Mouse (Mus musculus) hindbrain, embryonic 12.5 days (tissue): ENCODE results near the gene Kifc1. TPM values are rescaled to one million over a fixed set of nuclear protein-coding genes. Genes with fewer than 3 reads are reported as not detected.

Experiments
- ATAC-seq: fragments of 200-750 bp; cut with Nextera tagmentation; 2 replicates; pipeline ENCODE4 v1.8.0; 2017; ENCODE audit warnings: moderate TSS enrichment; ENCODE audit not compliant: low FRiP score
- H3K27ac ChIP-seq: fragments of 300-500 bp; sonication (generic); 2 replicates; pipeline ENCODE4 v1.5.1; 2016; ENCODE audit warnings: mild to moderate bottlenecking
- H3K27me3 ChIP-seq: fragments of 300-500 bp; sonication (generic); 2 replicates; pipeline ENCODE4 v1.6.1; 2016; ENCODE audit warnings: mild to moderate bottlenecking
- H3K36me3 ChIP-seq: fragments of 300-500 bp; sonication (generic); 2 replicates; pipeline ENCODE4 v1.6.1; 2016; ENCODE audit warnings: mild to moderate bottlenecking
- H3K4me1 ChIP-seq: fragments of 300-500 bp; sonication (generic); 2 replicates; pipeline ENCODE4 v1.6.1; 2016
- H3K4me2 ChIP-seq: fragments of 300-500 bp; sonication (generic); replicated peaks from 2 replicates; pipeline ENCODE4 v1.6.1; 2016; ENCODE audit warnings: mild to moderate bottlenecking
- H3K4me3 ChIP-seq: fragments of 300-500 bp; sonication (generic); 2 replicates; pipeline ENCODE4 v1.5.1; 2016; ENCODE audit warnings: mild to moderate bottlenecking
- H3K9ac ChIP-seq: fragments of 300-500 bp; sonication (generic); 2 replicates; pipeline ENCODE4 v1.6.1; 2016; ENCODE audit warnings: mild to moderate bottlenecking, moderate library complexity
- H3K9me3 ChIP-seq: fragments of 300-500 bp; sonication (generic); replicated peaks from 2 replicates; pipeline ENCODE4 v1.6.1; 2016; ENCODE audit warnings: mild to moderate bottlenecking
- WGBS: fragments of 180-500 bp; shearing (Covaris S2); methylation state at CpG from one replicate; pipeline ENCODE4 v1.1.7; 2016; 5-methylcytosine and 5-hydroxymethylcytosine counted together
- microRNA-seq: library from miRNA; unstranded; fragments of <30 nt; microRNA quantifications from one replicate; pipeline ENCODE4, GENCODE M21; 2017
- polyA plus RNA-seq: library from polyadenylated mRNA; unstranded; fragments of >200 nt; fragmentation: Nextera tagmentation; extraction: Ambion mirVana; gene quantifications from 2 replicates; pipeline ENCODE4 v1.2.1, GENCODE M21; 2016

The Kifc1 gene
- polyA plus RNA-seq, 1 experiment from 2014 or later, result 3.2 TPM

DNA sequence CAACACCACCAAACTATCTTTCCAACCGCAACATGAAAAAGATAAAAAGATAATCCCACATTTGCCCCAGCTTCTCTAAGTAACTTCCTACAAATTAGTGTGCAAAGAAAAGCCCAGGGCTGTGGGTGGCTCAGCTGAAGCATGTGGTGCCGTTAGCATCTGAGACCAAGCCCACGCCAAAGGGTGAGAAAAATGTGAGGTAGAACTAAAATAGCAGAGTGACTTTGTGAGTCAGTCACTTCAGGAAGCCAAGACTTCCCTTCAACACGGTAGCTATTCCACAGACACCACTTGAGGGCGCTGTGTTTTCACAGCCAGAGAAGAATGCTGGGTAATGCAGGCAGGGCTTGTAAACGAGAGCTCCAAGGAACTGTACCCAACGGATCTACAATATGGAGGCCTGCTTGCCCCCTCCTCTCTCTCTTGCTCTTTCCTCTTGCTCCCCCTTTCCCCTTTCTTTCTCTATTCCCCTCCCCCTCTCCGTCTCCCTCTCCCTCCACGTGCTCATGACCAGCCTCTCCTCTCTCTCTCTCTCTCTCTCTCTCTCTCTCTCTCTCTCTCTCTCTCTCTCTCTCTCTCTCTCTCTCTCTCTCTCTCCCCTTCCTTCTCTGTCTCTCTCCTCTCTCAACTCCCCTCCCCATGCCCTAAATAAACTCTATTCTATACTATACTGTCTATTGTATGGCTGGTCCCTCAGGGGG, 25.0 kb downstream of the Kifc1 start:
- no peaks in the 10 kb centered on the region for H3K9me3 ChIP-seq
- H3K27me3 ChIP-seq, result no peaks in the 10 kb centered on the region
- no peak overlapping the region for H3K9ac ChIP-seq
- H3K36me3 ChIP-seq, result no peaks in the 10 kb centered on the region
- 34% methylated on average over 9 of the region's 9 CpGs for WGBS
- no peak overlapping the region for H3K27ac ChIP-seq
- H3K4me3 ChIP-seq, result no peak overlapping the region
- no peak for ATAC-seq
- H3K4me1 ChIP-seq, result no peaks in the 10 kb centered on the region
- no peak overlapping the region for H3K4me2 ChIP-seq

DNA sequence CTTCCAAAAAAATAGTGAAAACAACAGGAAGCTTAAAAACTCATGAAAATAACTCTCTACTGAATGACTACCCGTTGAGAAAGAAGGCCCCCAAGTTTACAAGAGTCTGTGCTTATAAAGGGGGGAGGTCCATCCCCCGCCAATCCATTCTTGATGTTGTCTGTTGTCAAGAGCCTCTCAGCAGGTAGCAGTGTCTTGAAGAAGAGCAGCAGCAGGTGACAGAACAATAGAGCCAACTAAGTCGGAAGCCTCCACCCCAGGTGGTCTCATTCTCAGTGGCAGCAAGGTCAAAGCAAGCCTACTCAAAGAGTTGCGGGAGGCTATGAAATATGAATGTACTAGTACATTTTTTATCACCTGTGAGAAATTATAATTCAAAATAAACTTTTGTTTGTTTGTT, 32.6 kb downstream of the Kifc1 start:
- no peaks in the 10 kb centered on the region for H3K27me3 ChIP-seq
- ATAC-seq, result no peak
- no peaks in the 10 kb centered on the region for H3K9me3 ChIP-seq

DNA sequence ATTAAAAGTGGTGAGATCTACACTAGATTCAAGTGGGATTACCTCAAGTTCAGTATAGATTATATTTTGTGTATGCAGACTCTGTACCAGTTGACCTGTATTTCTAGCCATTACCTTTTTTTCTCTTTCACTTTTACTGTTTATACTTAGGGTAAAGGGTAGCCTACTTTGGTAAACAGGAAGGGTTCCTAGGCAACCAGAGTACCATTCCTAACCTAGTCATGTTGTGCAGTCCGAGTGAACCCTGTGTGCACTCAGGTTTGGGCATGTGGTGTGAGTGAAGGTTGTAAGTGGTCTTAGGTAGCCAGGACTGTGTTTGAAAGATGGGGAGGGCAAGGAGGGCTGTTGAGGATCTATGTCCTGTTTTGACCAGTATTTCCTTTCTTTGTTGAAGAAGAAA, 39.1 kb downstream of the Kifc1 start:
- H3K36me3 ChIP-seq, result peaks cover 25% of the 10 kb centered on the region
- no peak overlapping the region for H3K4me2 ChIP-seq
- ATAC-seq, result no peak
- H3K9ac ChIP-seq, result no peak overlapping the region
- no peaks in the 10 kb centered on the region for H3K9me3 ChIP-seq
- no peaks in the 10 kb centered on the region for H3K27me3 ChIP-seq
- no peak overlapping the region for H3K4me3 ChIP-seq
- no peaks in the 10 kb centered on the region for H3K4me1 ChIP-seq
- H3K27ac ChIP-seq, result no peak overlapping the region
- WGBS, result 68% methylated on average over 1 of the region's 1 CpGs

More for the DNA sequence above, 32.6 kb downstream of the Kifc1 start:
- Histone ChIP-seq H3K9ac (no peak overlapping the region), H3K4me2 (no peak overlapping the region), H3K36me3 (no peaks in the 10 kb centered on the region), H3K4me1 (no peaks in the 10 kb centered on the region), H3K4me3 (no peak overlapping the region), H3K27ac (no peak overlapping the region)
- WGBS, result 57% methylated on average over 4 of the region's 4 CpGs

DNA sequence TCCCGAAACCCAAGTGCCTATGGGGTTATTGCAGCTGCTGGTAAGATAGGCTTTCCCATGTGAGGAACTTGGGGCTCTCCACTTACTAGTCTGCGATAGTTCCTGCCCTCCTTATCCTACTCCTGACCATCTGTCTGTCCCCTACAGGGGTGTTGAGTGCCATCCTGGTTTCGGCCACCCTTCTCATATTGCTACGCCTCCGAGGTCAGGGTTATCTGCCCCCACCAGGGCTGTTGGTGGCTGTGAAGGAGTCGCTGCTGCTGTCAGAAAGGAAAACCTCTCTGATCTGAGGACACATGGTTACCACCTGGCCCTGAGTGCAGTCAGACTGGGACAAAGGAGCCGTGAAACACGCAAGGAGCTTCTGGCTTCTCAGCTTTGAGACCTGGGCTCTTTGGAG, 42.3 kb downstream of the Kifc1 start:
- no peak overlapping the region for H3K4me3 ChIP-seq
- ATAC-seq, result no peak
- WGBS, result 84% methylated on average over 8 of the region's 8 CpGs
- H3K36me3 ChIP-seq, result peaks cover 25% of the 10 kb centered on the region
- peaks cover 15% of the 10 kb centered on the region for H3K4me1 ChIP-seq
- no peak overlapping the region for H3K9ac ChIP-seq
- no peaks in the 10 kb centered on the region for H3K27me3 ChIP-seq
- no peak overlapping the region for H3K27ac ChIP-seq
- no peaks in the 10 kb centered on the region for H3K9me3 ChIP-seq
- H3K4me2 ChIP-seq, result no peak overlapping the region

DNA sequence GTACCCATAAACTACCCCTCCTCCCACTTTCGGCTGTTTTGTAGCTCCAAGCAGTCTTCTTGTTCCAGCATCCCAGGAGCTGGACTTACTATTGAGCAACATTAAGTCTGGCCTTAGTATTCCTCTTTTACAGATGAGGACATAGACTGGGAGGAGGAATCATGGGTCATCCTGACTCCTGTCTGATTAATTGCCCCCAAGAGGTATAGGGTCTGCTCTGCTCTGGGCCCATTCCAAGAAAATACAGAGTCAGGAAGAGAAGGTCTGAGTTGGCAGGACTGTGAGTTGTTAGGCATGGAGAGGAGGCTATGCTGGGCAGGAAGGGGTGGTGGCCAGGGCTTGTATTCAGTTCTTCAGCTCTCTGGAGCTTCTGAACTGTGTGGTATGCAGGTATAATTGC, 46.3 kb downstream of the Kifc1 start:
- Histone ChIP-seq H3K36me3 (peaks cover 23% of the 10 kb centered on the region), H3K4me1 (peaks cover 15% of the 10 kb centered on the region), H3K9ac (peak overlapping the region; percentile 81; the same call in 1 of the 2 replicates), H3K27me3 (no peaks in the 10 kb centered on the region), H3K4me3 (peak overlapping the region; percentile 90), H3K27ac (no peak overlapping the region), H3K9me3 (no peaks in the 10 kb centered on the region), H3K4me2 (peak overlapping the region; percentile 95)
- WGBS, result 87% methylated on average over 1 of the region's 1 CpGs
- no peak for ATAC-seq

DNA sequence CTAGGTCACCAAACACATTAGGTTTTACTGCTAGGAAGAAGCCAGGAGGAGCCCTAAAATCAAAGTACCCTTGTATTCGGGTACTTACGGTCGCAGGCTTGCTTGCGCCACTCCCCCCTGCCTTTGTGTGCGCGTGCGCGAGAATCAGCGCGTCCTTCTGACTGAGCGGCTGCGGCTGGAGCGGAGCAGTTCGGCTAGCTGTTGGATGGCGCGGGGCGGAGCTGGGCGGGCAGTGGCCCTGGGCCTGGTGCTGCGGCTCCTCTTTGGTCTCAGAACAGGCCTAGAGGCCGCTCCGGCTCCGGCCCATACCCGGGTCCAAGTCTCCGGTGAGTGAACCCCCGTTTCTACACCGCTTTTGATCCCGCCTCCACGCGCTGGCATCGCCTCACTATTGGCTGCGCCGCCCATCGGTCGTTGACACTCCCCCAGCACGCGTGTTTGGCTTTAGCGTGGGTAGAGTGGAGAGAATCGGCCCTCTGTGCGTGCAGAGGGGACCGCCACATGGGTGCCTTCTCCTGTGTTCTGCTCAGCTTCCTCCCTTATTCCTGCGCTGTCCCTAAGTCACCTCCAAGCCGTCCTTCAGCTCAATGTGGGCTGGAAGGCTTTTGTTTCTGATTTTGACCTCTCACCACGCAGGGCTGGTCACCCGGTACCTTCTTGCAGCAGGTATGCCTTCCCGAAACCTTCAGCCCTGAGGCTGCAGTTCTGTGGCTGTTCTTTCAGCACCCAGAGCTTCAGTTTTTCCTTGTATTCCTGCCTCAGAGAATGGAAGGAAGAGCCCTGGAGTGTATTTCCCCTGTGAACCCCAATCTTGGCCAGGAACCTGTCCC, 47.3 kb downstream of the Kifc1 start, which contains the start of gene Cd320:
Cd320 (plus strand) TSS at position 126 of the 830 bp plus-strand sequence.
- Histone ChIP-seq H3K4me1 (peaks cover 15% of the 10 kb centered on the region), H3K27ac (peak within 1 kb of the TSS; percentile 86), H3K27me3 (no peaks in the 10 kb centered on the region), H3K9ac (peak within 1 kb of the TSS; percentile 81), H3K4me2 (peak within 1 kb of the TSS; percentile 95), H3K9me3 (no peaks in the 10 kb centered on the region), H3K36me3 (peaks cover 25% of the 10 kb centered on the region), H3K4me3 (peak within 1 kb of the TSS; percentile 90)
- peak; percentile 94 for ATAC-seq
- under 1% methylated on average over 45 of the region's 45 CpGs for WGBS

DNA sequence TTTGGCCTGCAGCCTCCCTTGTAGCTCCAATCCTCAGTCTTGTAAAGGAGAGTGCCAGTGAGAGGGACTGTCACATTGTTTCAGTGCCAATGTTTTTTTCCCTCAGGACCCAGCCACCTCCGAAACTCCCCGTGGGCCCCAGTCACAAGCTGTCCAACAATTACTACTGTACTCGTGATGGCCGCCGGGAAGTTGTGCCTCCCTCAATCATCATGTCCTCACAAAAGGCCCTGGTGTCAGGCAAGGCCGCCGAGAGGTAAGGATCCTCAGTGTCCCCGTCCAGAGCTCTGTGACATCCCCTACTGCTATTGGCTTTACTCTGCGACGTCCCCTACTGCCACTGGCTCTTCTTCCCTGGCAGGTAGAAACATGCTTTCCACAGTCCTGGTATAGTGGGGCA, 60.9 kb downstream of the Kifc1 start:
- peaks cover 61% of the 10 kb centered on the region for H3K36me3 ChIP-seq

DNA sequence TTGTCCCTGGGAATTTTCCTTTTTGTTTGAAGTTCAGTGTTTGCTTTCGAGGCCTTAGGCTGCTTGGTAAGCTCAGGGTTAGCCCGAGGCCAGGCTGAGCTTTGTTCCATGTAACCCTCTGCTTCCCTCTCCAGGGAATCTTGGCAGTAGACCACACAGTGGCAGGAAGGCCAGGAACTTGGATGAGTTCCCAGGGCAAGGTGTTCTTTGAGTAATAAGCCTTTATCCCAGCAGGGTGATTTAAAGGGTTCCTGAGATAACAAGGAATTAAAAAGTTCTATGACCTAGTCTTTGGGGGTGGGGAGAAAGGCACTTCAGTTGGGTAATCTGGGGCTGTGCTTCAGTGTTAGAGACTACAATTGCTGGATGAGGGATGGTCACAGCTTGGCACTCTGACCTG, 61.6 kb downstream of the Kifc1 start:
- Histone ChIP-seq H3K4me2 (no peak overlapping the region), H3K27me3 (no peaks in the 10 kb centered on the region), H3K9me3 (no peaks in the 10 kb centered on the region), H3K9ac (no peak overlapping the region), H3K4me1 (peaks cover 9% of the 10 kb centered on the region), H3K36me3 (peaks cover 54% of the 10 kb centered on the region), H3K4me3 (no peak overlapping the region), H3K27ac (no peak overlapping the region)
- 78% methylated on average over 2 of the region's 2 CpGs for WGBS
- ATAC-seq, result no peak

More for the DNA sequence above, 60.9 kb downstream of the Kifc1 start:
- Histone ChIP-seq H3K4me2 (no peak overlapping the region), H3K27ac (no peak overlapping the region), H3K9ac (no peak overlapping the region), H3K27me3 (no peaks in the 10 kb centered on the region), H3K9me3 (no peaks in the 10 kb centered on the region), H3K4me3 (no peak overlapping the region), H3K4me1 (peaks cover 9% of the 10 kb centered on the region)
- WGBS, result 90% methylated on average over 10 of the region's 10 CpGs
- no peak for ATAC-seq

DNA sequence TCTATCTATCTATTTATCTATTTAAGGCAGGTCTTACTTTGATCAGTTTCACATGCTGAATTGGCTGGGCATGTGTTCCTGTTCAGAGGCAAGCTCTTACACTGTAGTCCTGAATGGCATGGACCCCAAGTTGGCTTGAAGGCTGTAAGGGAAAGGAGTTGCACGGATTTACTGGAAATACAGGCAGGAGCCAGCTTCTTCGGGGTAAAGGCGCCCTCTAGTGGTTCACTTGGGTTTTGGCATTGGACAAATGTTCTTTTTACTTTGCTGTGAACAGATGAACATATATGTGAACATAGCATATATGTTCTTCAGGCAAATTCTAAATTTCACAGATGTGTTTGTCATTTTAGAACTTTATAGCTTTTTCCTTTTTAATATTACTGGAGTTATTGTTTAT, 63.6 kb downstream of the Kifc1 start:
- Histone ChIP-seq H3K4me1 (peaks cover 26% of the 10 kb centered on the region), H3K9ac (no peak overlapping the region), H3K4me3 (no peak overlapping the region), H3K4me2 (no peak overlapping the region), H3K9me3 (no peaks in the 10 kb centered on the region), H3K36me3 (peaks cover 50% of the 10 kb centered on the region), H3K27me3 (no peaks in the 10 kb centered on the region), H3K27ac (no peak overlapping the region)
- WGBS, result 0% methylated on average over 3 of the region's 3 CpGs
- no peak for ATAC-seq

Small RNAs within 50 kb of the gene (microRNA-seq; reads per million reads assigned to microRNA genes)
- gene Gm27740, result not detected

Other genes starting within 250 kb of the Kifc1 start
- gene Hnrnpm, start 203.8 kb downstream of the Kifc1 start, polyA plus RNA-seq, result 390 and 450 TPM in 2 replicates
- gene March2, start 172.0 kb downstream of the Kifc1 start, polyA plus RNA-seq, result 53.4 and 54.6 TPM in 2 replicates
- 404 and 415 TPM in 2 replicates for gene Rab11b, start 130.1 kb downstream of the Kifc1 start, polyA plus RNA-seq
- gene Angptl4, start 108.8 kb downstream of the Kifc1 start, polyA plus RNA-seq, result 25.6 and 26.8 TPM in 2 replicates
- gene Kank3, start 80.1 kb downstream of the Kifc1 start, polyA plus RNA-seq, result 30.8 and 31.4 TPM in 2 replicates
- 532 and 694 TPM in 2 replicates for gene Rps28, start 66.1 kb downstream of the Kifc1 start, polyA plus RNA-seq
- 375 and 435 TPM in 2 replicates for gene Ndufa7, start 66.1 kb downstream of the Kifc1 start, polyA plus RNA-seq
- gene Cd320, start 47.6 kb downstream of the Kifc1 start, polyA plus RNA-seq, result 54.6 and 59.4 TPM in 2 replicates
- not detected in 2 replicates for gene Gm7029, start 16.8 kb downstream of the Kifc1 start, polyA plus RNA-seq
- 0.30 TPM in 1 of 2 replicates, not detected in the other for gene Platr17, start 14.5 kb upstream of the Kifc1 start, polyA plus RNA-seq
- 55.5 and 61.2 TPM in 2 replicates for gene Daxx, start 18.8 kb upstream of the Kifc1 start, polyA plus RNA-seq
- gene Tapbp, start 25.2 kb upstream of the Kifc1 start, polyA plus RNA-seq, result 23.9 and 27.6 TPM in 2 replicates
- gene Zbtb22, start 25.2 kb upstream of the Kifc1 start, polyA plus RNA-seq, result 21.7 and 25.5 TPM in 2 replicates
- gene Rgl2, start 38.9 kb upstream of the Kifc1 start, polyA plus RNA-seq, result 63.1 and 64.1 TPM in 2 replicates
- 173 and 180 TPM in 2 replicates for gene Pfdn6, start 49.7 kb upstream of the Kifc1 start, polyA plus RNA-seq
- 37.1 and 38.8 TPM in 2 replicates for gene Wdr46, start 50.0 kb upstream of the Kifc1 start, polyA plus RNA-seq
- 9.9 TPM in 2 replicates for gene B3galt4, start 60.8 kb upstream of the Kifc1 start, polyA plus RNA-seq
- gene Vps52, start 65.2 kb upstream of the Kifc1 start, polyA plus RNA-seq, result 65.0 and 65.9 TPM in 2 replicates
- gene Rps18, start 65.3 kb upstream of the Kifc1 start, polyA plus RNA-seq, result 834 and 931 TPM in 2 replicates
- gene H2-K1, start 109.7 kb upstream of the Kifc1 start, polyA plus RNA-seq, result 13.8 and 16.6 TPM in 2 replicates
- gene Ring1, start 134.0 kb upstream of the Kifc1 start, polyA plus RNA-seq, result 28.2 and 29.7 TPM in 2 replicates
- 57.5 and 67.6 TPM in 2 replicates for gene H2-Ke6, start 137.4 kb upstream of the Kifc1 start, polyA plus RNA-seq
- gene Slc39a7, start 141.0 kb upstream of the Kifc1 start, polyA plus RNA-seq, result 179 and 187 TPM in 2 replicates
- 64.9 and 68.3 TPM in 2 replicates for gene Rxrb, start 141.2 kb upstream of the Kifc1 start, polyA plus RNA-seq
- gene Col11a2, start 148.8 kb upstream of the Kifc1 start, polyA plus RNA-seq, result 7.8 and 18.0 TPM in 2 replicates
- 0.29 and 0.39 TPM in 2 replicates for gene H2-Oa, start 201.7 kb upstream of the Kifc1 start, polyA plus RNA-seq
- 13.1 and 14.2 TPM in 2 replicates for gene H2-DMa, start 228.9 kb upstream of the Kifc1 start, polyA plus RNA-seq
- gene Brd2, start 232.0 kb upstream of the Kifc1 start, polyA plus RNA-seq, result 137 and 151 TPM in 2 replicates